Mouse (Mus musculus) C2C12 (cell line): ENCODE measurements around the gene Hipk3.

Source experiments
- CTCF ChIP-seq: IDR thresholded peaks from one replicate; pipeline ENCODE4 v1.5.1; 2011; ENCODE audit not compliant: control insufficient read depth, insufficient read depth, insufficient read length
- FOSL1 ChIP-seq: IDR thresholded peaks from one replicate; pipeline ENCODE4 v1.8.0; 2011; ENCODE audit warnings: mild to moderate bottlenecking, low read length; ENCODE audit not compliant: poor library complexity, insufficient read depth, severe bottlenecking
- MAX ChIP-seq: IDR thresholded peaks from one replicate; pipeline ENCODE4 v1.6.1; 2011; ENCODE audit warnings: mild to moderate bottlenecking, control low read depth
- MYOD1 ChIP-seq: IDR thresholded peaks from one replicate; pipeline ENCODE4 v1.6.1; 2011; ENCODE audit warnings: low read depth; ENCODE audit not compliant: control insufficient read depth, insufficient read length
- MYOG ChIP-seq: IDR thresholded peaks from one replicate; pipeline ENCODE4 v1.6.1; 2011; ENCODE audit not compliant: control insufficient read depth, insufficient read length; ENCODE audit errors: extremely low read depth
- USF1 ChIP-seq: IDR thresholded peaks from one replicate; pipeline ENCODE4 v1.6.1; 2011; ENCODE audit warnings: low read depth, mild to moderate bottlenecking, control low read depth, moderate library complexity

GRCm38 (mm10) chr2:104540286-104540685 lies 46.0 kb upstream of the Hipk3 start:
- TF ChIP-seq USF1 (no peak), CTCF (no peak), FOSL1 (no peak), MAX (no peak), MYOD1 (no peak), MYOG (no peak)
